Mouse (Mus musculus): Measurements from ENCODE around the gene Slc17a3. TPM values are rescaled to one million over a fixed set of nuclear protein-coding genes. Genes with fewer than 3 reads are reported as not detected.

The Slc17a3 gene
- polyA plus RNA-seq, 1 experiment = 0.05 TPM

DNA sequence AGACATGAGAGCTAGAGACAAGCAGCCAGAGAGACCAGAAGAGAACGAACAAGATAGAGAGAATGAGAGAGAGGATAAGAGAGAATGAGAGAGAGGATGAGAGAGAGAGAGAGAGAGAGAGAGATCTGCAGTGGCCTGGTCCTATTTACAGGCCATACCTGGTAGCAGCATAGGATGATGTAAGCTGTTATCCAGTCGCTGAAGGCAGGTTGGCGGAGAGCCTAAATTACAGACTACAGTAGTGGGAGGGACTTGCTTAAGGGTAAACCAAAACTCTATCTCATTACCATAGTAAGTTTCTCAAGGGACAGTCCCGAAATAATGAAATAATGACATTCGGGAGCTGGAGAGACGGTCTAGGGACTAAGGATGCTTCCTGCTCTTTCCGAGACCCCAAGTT is 28.2 kb downstream of the Slc17a3 start, which contains the start of gene Slc17a1:
TSS of gene Slc17a1 (plus strand) at position 346 of the 400 bp plus-strand sequence.
- no peaks in the 10 kb centered on the region for H3K36me3 ChIP-seq (ENCODE audit: control insufficient read depth, insufficient read depth, low read length)
- H3K27ac ChIP-seq (ENCODE audit: control insufficient read depth, insufficient read depth, low read length) = no peak within 1 kb of the TSS
- no peak for DNase-seq
- no peaks in the 10 kb centered on the region for H3K4me1 ChIP-seq (replicated peaks; ENCODE audit: control insufficient read depth, insufficient read depth, low read length)
- no peak within 1 kb of the TSS for H3K4me3 ChIP-seq (ENCODE audit: control insufficient read depth, insufficient read depth, low read length)
- TF ChIP-seq POLR2A (IDR thresholded peaks at IDR 0.05; ENCODE audit: control insufficient read depth, extremely low read depth, insufficient read depth, low read length, poor library complexity) (no peak), CTCF (IDR thresholded peaks at IDR 0.05; ENCODE audit: borderline replicate concordance, control insufficient read depth, extremely low read depth, insufficient read depth, low read length, poor library complexity) (no peak)
- WGBS = 91% methylated on average over 7 of the region's 7 CpGs
- H3K27me3 ChIP-seq (ENCODE audit: control insufficient read depth, insufficient read depth, low read length) = no peaks in the 10 kb centered on the region

- 92% methylated on average over 8 of the region's 8 CpGs for WGBS
- H3K4me3 ChIP-seq (ENCODE audit: control insufficient read depth, insufficient read depth, low read length) = no peak overlapping the region
- H3K27ac ChIP-seq (ENCODE audit: control insufficient read depth, insufficient read depth, low read length) = no peak overlapping the region
- DNase-seq = no peak
- TF ChIP-seq POLR2A (IDR thresholded peaks at IDR 0.05; ENCODE audit: control insufficient read depth, extremely low read depth, insufficient read depth, low read length, poor library complexity) (no peak), CTCF (IDR thresholded peaks at IDR 0.05; ENCODE audit: borderline replicate concordance, control insufficient read depth, extremely low read depth, insufficient read depth, low read length, poor library complexity) (no peak)
- H3K27me3 ChIP-seq (ENCODE audit: control insufficient read depth, insufficient read depth, low read length) = no peaks in the 10 kb centered on the region
- H3K36me3 ChIP-seq (ENCODE audit: control insufficient read depth, insufficient read depth, low read length) = no peaks in the 10 kb centered on the region
- H3K4me1 ChIP-seq (replicated peaks; ENCODE audit: control insufficient read depth, insufficient read depth, low read length) = no peaks in the 10 kb centered on the region
Measured at GRCm38 (mm10) chr13:23868790-23869533, 29.7 kb downstream of the Slc17a3 start.

DNA sequence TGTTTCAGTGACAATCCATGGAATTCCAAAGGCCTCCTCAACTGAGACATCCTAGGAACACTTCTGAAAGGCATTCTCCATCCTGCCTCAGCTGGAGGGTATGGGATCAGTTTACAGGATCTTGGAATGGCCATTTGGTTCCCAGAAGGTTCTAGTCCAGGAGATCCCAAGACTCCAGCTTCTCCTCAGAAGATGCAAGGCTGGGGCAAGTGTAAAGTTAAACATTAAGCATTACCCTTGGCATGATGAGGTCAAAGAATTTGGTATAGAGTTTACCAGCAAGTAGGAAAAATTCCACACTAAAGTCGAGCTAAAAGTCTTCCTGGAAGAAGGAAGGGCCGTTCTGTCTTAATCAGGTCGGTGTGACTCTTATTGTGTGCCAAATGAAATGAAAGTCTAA is 30.8 kb downstream of the Slc17a3 start:
- Histone ChIP-seq H3K4me3 (ENCODE audit: control insufficient read depth, insufficient read depth, low read length) (no peak overlapping the region), H3K27me3 (ENCODE audit: control insufficient read depth, insufficient read depth, low read length) (no peaks in the 10 kb centered on the region), H3K4me1 (replicated peaks; ENCODE audit: control insufficient read depth, insufficient read depth, low read length) (no peaks in the 10 kb centered on the region), H3K27ac (ENCODE audit: control insufficient read depth, insufficient read depth, low read length) (no peak overlapping the region), H3K36me3 (ENCODE audit: control insufficient read depth, insufficient read depth, low read length) (no peaks in the 10 kb centered on the region)
- no peak for DNase-seq
- WGBS = 89% methylated on average over 3 of the region's 3 CpGs
- TF ChIP-seq CTCF (IDR thresholded peaks at IDR 0.05; ENCODE audit: borderline replicate concordance, control insufficient read depth, extremely low read depth, insufficient read depth, low read length, poor library complexity) = no peak
- no peak for TF ChIP-seq POLR2A (IDR thresholded peaks at IDR 0.05; ENCODE audit: control insufficient read depth, extremely low read depth, insufficient read depth, low read length, poor library complexity)

- Histone ChIP-seq H3K27ac (ENCODE audit: control insufficient read depth, insufficient read depth, low read length) (no peak overlapping the region), H3K4me3 (ENCODE audit: control insufficient read depth, insufficient read depth, low read length) (no peak overlapping the region), H3K27me3 (ENCODE audit: control insufficient read depth, insufficient read depth, low read length) (no peaks in the 10 kb centered on the region), H3K4me1 (replicated peaks; ENCODE audit: control insufficient read depth, insufficient read depth, low read length) (no peaks in the 10 kb centered on the region), H3K36me3 (ENCODE audit: control insufficient read depth, insufficient read depth, low read length) (no peaks in the 10 kb centered on the region)
- TF ChIP-seq CTCF (IDR thresholded peaks at IDR 0.05; ENCODE audit: borderline replicate concordance, control insufficient read depth, extremely low read depth, insufficient read depth, low read length, poor library complexity) (no peak), POLR2A (IDR thresholded peaks at IDR 0.05; ENCODE audit: control insufficient read depth, extremely low read depth, insufficient read depth, low read length, poor library complexity) (no peak)
- DNase-seq = no peak
- WGBS = 90% methylated on average over 5 of the region's 5 CpGs
Measured at GRCm38 (mm10) chr13:23873141-23873540, 33.9 kb downstream of the Slc17a3 start.

DNA sequence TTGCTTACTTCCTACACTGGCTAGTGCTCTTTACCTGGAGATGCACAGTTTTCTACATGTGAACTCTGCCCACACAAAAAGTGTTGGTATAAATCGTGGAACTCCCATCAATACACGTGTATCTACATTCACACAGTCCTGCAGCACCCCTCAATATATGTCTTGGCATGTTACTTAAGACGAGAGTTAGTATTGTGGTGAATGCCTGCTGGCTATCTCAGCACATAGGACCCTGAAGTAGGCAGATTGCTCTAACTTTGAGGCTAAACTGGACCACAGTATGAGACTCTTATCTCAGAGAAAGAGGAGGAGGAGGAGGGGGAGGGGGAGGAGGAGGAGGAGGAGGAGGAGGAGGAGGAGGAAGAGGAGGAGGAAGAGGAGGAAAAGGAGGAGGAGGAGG is 39.9 kb downstream of the Slc17a3 start:
- no peaks in the 10 kb centered on the region for H3K36me3 ChIP-seq (ENCODE audit: control insufficient read depth, insufficient read depth, low read length)
- DNase-seq = no peak
- no peaks in the 10 kb centered on the region for H3K27me3 ChIP-seq (ENCODE audit: control insufficient read depth, insufficient read depth, low read length)
- no peak for TF ChIP-seq CTCF (IDR thresholded peaks at IDR 0.05; ENCODE audit: borderline replicate concordance, control insufficient read depth, extremely low read depth, insufficient read depth, low read length, poor library complexity)
- no peak for TF ChIP-seq POLR2A (IDR thresholded peaks at IDR 0.05; ENCODE audit: control insufficient read depth, extremely low read depth, insufficient read depth, low read length, poor library complexity)
- H3K4me1 ChIP-seq (replicated peaks; ENCODE audit: control insufficient read depth, insufficient read depth, low read length) = no peaks in the 10 kb centered on the region
- no peak overlapping the region for H3K4me3 ChIP-seq (ENCODE audit: control insufficient read depth, insufficient read depth, low read length)
- WGBS = 89% methylated on average over 3 of the region's 3 CpGs
- no peak overlapping the region for H3K27ac ChIP-seq (ENCODE audit: control insufficient read depth, insufficient read depth, low read length)

DNA sequence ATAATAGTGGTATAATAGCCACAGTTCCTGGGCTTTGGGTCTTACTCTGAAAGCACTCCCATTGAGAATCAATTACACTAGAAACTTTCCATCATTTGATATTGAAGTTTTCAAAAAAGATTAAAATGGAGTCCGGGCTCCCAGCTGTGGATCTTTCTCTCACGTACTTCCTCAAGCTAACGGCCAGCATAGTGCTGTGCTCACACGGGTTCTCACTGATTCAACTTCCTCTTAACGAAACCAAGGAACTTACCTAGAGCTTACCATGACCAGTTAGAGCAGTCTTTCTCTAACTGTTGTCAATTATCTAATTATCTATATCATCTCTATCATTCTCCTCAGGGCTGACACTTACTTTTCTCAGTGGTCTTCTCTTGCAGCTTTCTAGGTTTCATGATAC is 40.4 kb downstream of the Slc17a3 start:
- 13% methylated on average over 5 of the region's 5 CpGs for WGBS
- Histone ChIP-seq H3K27ac (ENCODE audit: control insufficient read depth, insufficient read depth, low read length) (no peak overlapping the region), H3K4me1 (replicated peaks; ENCODE audit: control insufficient read depth, insufficient read depth, low read length) (no peaks in the 10 kb centered on the region), H3K27me3 (ENCODE audit: control insufficient read depth, insufficient read depth, low read length) (no peaks in the 10 kb centered on the region), H3K4me3 (ENCODE audit: control insufficient read depth, insufficient read depth, low read length) (no peak overlapping the region), H3K36me3 (ENCODE audit: control insufficient read depth, insufficient read depth, low read length) (no peaks in the 10 kb centered on the region)
- no peak for DNase-seq
- TF ChIP-seq POLR2A (IDR thresholded peaks at IDR 0.05; ENCODE audit: control insufficient read depth, extremely low read depth, insufficient read depth, low read length, poor library complexity) (no peak), CTCF (IDR thresholded peaks at IDR 0.05; ENCODE audit: borderline replicate concordance, control insufficient read depth, extremely low read depth, insufficient read depth, low read length, poor library complexity) (no peak)
